Mouse (Mus musculus) myocyte (in vitro differentiated cells): ENCODE measurements at regions not wholly inside any gene's neighbourhood (a gene's known extent, or its start where the extent isn't known, plus 50 kb on each side); places are given as distances from the start of the nearest gene placed in this dataset.

ENCODE experiments used
- E2F4 ChIP-seq: IDR thresholded peaks from one replicate; pipeline ENCODE4 v1.6.1; 2011; ENCODE audit warnings: mild to moderate bottlenecking, control low read depth, moderate library complexity; ENCODE audit not compliant: insufficient read depth
- MYOG ChIP-seq, 3 experiments: IDR thresholded peaks; one replicate each; pipeline ENCODE4 v1.6.1; 2011; ENCODE audit warnings: control low read depth in 2 of 3, low read depth in 2 of 3, mild to moderate bottlenecking in 2 of 3; ENCODE audit not compliant: insufficient read length in 2 of 3, control insufficient read depth in 1 of 3, insufficient read depth in 1 of 3
- POLR2A ChIP-seq: IDR thresholded peaks from one replicate; pipeline ENCODE4 v1.6.1; 2011; ENCODE audit warnings: low read depth, mild to moderate bottlenecking, control low read depth, moderate library complexity; ENCODE audit not compliant: insufficient read length
- POLR2AphosphoS2 ChIP-seq: IDR thresholded peaks from one replicate; pipeline ENCODE4 v1.6.1; 2011; ENCODE audit warnings: low read depth, control low read depth; ENCODE audit not compliant: insufficient read length
- REST ChIP-seq: IDR thresholded peaks from one replicate; pipeline ENCODE4 v1.6.1; 2011; ENCODE audit warnings: mild to moderate bottlenecking, control low read depth, moderate library complexity; ENCODE audit not compliant: insufficient read depth, insufficient read length

DNA sequence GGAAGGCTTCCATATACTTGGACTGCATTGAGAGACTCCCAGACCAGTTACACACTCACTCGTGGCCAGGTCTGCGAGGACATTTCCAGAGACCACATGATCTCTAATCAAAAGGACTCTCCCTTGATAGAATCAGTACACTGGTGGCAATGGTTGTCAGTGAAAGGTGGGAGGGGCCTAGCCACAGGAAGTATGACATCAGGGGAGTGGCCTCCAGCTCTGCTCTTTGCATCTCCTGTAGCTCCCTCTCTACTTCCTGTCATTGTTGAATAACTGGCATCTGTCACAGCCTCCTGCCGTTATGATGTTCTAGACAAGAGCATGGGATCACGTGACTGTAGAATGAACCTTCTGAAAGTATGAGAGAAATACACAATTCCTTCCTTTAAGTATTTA, 164.3 kb upstream of the Cdh4 start:
- no peak for TF ChIP-seq POLR2A
- no peak for TF ChIP-seq MYOG (IDR thresholded peaks at IDR 0.05; ENCODE audit: control insufficient read depth in 1 of 3, insufficient read depth in 1 of 3, insufficient read length in 2 of 3, low read depth in 2 of 3)
- TF ChIP-seq REST: no peak
- no peak for TF ChIP-seq E2F4
- no peak for TF ChIP-seq POLR2AphosphoS2
